In genomic region chr1:53978514-53978831, GRCm38 (mm10) we compare ENCODE assay signal across 9 mouse cellular contexts.
DNase-seq lines count a peak whose midpoint lies in the region; ATAC-seq and TF ChIP-seq lines count a peak whose summit lies in the region.
"Had no signal": no experiment of that assay in that cellular context is flagged by ENCODE, and none has a peak within 500 bp of the region (broad histone marks: within the 10 kb centered on the region; RNA-seq: fewer than 3 reads in every experiment).

No protein-coding gene starts in this region.

- intact Hi-C loops in left cerebral cortex, postnatal 4 days (cut with DNase I) = no loop called here

- no peak for DNase-seq in forebrain, embryonic 10.5 days (ENCODE audit: extremely low spot score, low spot score)
- DNase-seq in forebrain, postnatal 0 days = no peak
- DNase-seq in heart, adult 8-10 months (ENCODE audit: low spot score) = peak; percentile 90
- peak; percentile 84 for DNase-seq in lung, postnatal 25 days (ENCODE audit: low spot score)
- no peak for DNase-seq in natural killer cell, adult 2 months (ENCODE audit: low spot score in 2 of 2)
- no peak for DNase-seq in left cerebral cortex, postnatal 4 days

- no peak overlapping the region for H3K9ac ChIP-seq in forebrain, postnatal 0 days
- H3K9ac ChIP-seq in kidney, embryonic 14.5 days (ENCODE audit: low read depth, low read length) = no peak overlapping the region
- H3K9ac ChIP-seq: neural tube, embryonic 12.5 days had no signal

- H3K27me3 ChIP-seq in forebrain, embryonic 10.5 days (ENCODE audit: poor library complexity, severe bottlenecking) = no peaks in the 10 kb centered on the region
- H3K27me3 ChIP-seq in forebrain, postnatal 0 days (ENCODE audit: insufficient read depth, low read length) = no peaks in the 10 kb centered on the region
- H3K27me3 ChIP-seq in kidney, embryonic 14.5 days (ENCODE audit: control insufficient read depth, insufficient read depth, low read length) = no peaks in the 10 kb centered on the region
- H3K27me3 ChIP-seq: neural tube, embryonic 12.5 days had no signal

- ATAC-seq in forebrain, postnatal 0 days = no peak; the same call in 1 of the 2 replicates
- peak; percentile 49; the same call in 1 of the 2 replicates for ATAC-seq in kidney, embryonic 14.5 days (ENCODE audit: low FRiP score, low TSS enrichment)
- no peak for ATAC-seq in megakaryocyte, adult 5-6 weeks (ENCODE audit: poor library complexity, severe bottlenecking)

- 0 out of 2 replicates have a peak overlapping the region, but pooled peaks have one; percentile 65 for H3K27ac ChIP-seq in forebrain, embryonic 10.5 days
- H3K27ac ChIP-seq in forebrain, postnatal 0 days (ENCODE audit: low read depth, low read length) = no peak overlapping the region
- H3K27ac ChIP-seq in kidney, embryonic 14.5 days (ENCODE audit: low read depth, low read length) = peak overlapping the region; percentile 73; the same call in 1 of the 2 replicates
- H3K27ac ChIP-seq: neural tube, embryonic 12.5 days had no signal

- H3K4me3 ChIP-seq in forebrain, embryonic 10.5 days = no peak overlapping the region
- H3K4me3 ChIP-seq in forebrain, postnatal 0 days (ENCODE audit: low read depth, low read length) = no peak overlapping the region
- no peak overlapping the region for H3K4me3 ChIP-seq in kidney, embryonic 14.5 days (ENCODE audit: low read length)
- H3K4me3 ChIP-seq: neural tube, embryonic 12.5 days had no signal

- H3K9me3 ChIP-seq in forebrain, embryonic 10.5 days = no peaks in the 10 kb centered on the region
- no peaks in the 10 kb centered on the region for H3K9me3 ChIP-seq in forebrain, postnatal 0 days (ENCODE audit: low read length)
- H3K9me3 ChIP-seq in kidney, embryonic 14.5 days (ENCODE audit: control insufficient read depth, low read length) = no peaks in the 10 kb centered on the region
- H3K9me3 ChIP-seq: neural tube, embryonic 12.5 days had no signal

- no peak for TF ChIP-seq CTCF in forebrain, postnatal 0 days (IDR thresholded peaks at IDR 0.05; ENCODE audit: low read depth)

- WGBS in forebrain, embryonic 10.5 days = 97% methylated on average over 2 of the region's 2 CpGs
- 90% methylated on average over 2 of the region's 2 CpGs for WGBS in forebrain, postnatal 0 days
- WGBS in kidney, embryonic 14.5 days = 88% methylated on average over 2 of the region's 2 CpGs

- H3K36me3 ChIP-seq in forebrain, embryonic 10.5 days (replicated peaks) = no peaks in the 10 kb centered on the region
- H3K36me3 ChIP-seq in forebrain, postnatal 0 days (ENCODE audit: insufficient read depth) = no peaks in the 10 kb centered on the region
- H3K36me3 ChIP-seq in kidney, embryonic 14.5 days (ENCODE audit: control insufficient read depth, insufficient read depth, low read length) = no peaks in the 10 kb centered on the region
- H3K36me3 ChIP-seq: neural tube, embryonic 12.5 days had no signal

- no peak overlapping the region for H3K4me2 ChIP-seq in forebrain, postnatal 0 days (ENCODE audit: low read depth)
- no peak overlapping the region for H3K4me2 ChIP-seq in kidney, embryonic 14.5 days (replicated peaks; ENCODE audit: low read depth, low read length)
- H3K4me2 ChIP-seq: neural tube, embryonic 12.5 days had no signal

- peaks cover 6% of the 10 kb centered on the region; the same call in 1 of the 2 replicates for H3K4me1 ChIP-seq in forebrain, embryonic 10.5 days
- no peaks in the 10 kb centered on the region for H3K4me1 ChIP-seq in forebrain, postnatal 0 days (ENCODE audit: insufficient read depth)
- H3K4me1 ChIP-seq in kidney, embryonic 14.5 days (ENCODE audit: control insufficient read depth, insufficient read depth, low read length) = no peaks in the 10 kb centered on the region
- H3K4me1 ChIP-seq: neural tube, embryonic 12.5 days had no signal

Comparison
In these comparisons a context has a peak if more than half of its experiments do, and no peak if none do; other contexts are left out.
1. DNase-seq: peak in heart, adult 8-10 months (single experiment) and lung, postnatal 25 days (single experiment); none in forebrain, embryonic 10.5 days (single experiment), forebrain, postnatal 0 days (single experiment), natural killer cell, adult 2 months (0 of 2) and left cerebral cortex, postnatal 4 days (single experiment).